Mouse (Mus musculus) lung, adult 2 months (tissue): Measurements from ENCODE around the gene Uhrf1bp1.

ENCODE experiments used
- CTCF ChIP-seq: fragments of 200-500 bp; IDR thresholded peaks from 2 replicates; pipeline ENCODE4 v1.5.1; 2011; ENCODE audit warnings: mild to moderate bottlenecking, low read length, control low read depth; ENCODE audit not compliant: insufficient read depth
- POLR2A ChIP-seq: fragments of 200-500 bp; IDR thresholded peaks from 2 replicates; pipeline ENCODE4 v1.6.1; 2011; ENCODE audit warnings: low read depth, mild to moderate bottlenecking, control low read depth, low read length, borderline replicate concordance; ENCODE audit errors: extremely low read depth

DNA sequence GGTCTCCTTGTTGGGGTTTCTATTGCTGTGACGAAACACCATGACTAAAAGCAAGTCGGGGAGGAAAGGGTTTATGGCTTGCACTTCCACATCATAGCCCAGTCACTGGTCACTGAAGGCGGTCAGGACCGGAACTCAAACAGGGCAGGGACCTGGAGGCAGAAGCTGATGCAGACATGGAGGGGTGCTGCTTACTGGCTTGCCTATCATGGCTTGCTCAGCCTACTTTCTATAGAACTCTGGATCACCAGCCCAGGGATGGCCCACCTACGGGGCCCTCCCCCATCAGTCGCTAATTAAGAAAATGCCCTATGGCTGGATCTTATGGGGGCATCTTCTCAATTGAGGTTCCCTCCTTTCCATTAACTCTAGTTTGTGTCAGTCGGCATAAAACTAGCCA is 55.1 kb downstream of the Uhrf1bp1 start:
- TF ChIP-seq POLR2A (no peak), CTCF (no peak)
